Mouse (Mus musculus) cerebellum, postnatal 4 days (tissue): ENCODE results near the gene Smug1.

ENCODE experiments used
- DNase-seq, 2 experiments: peaks; one replicate each; pipeline ENCODE4 v3.0.0; 2022; ENCODE audit warnings: low spot score in 2 of 2, mixed read lengths in 1 of 2

Smug1 gene

GRCm38 (mm10) chr15:103106201-103106600 lies 60.7 kb downstream of the Smug1 start:
- DNase-seq = no peak
